Mouse (Mus musculus): ENCODE data around the gene Tcp11l1. TPM values are rescaled to one million over a fixed set of nuclear protein-coding genes. Genes with fewer than 3 reads are reported as not detected.

The Tcp11l1 gene
- polyA plus RNA-seq, 3 experiments from 2014 or later, result 0.13 to 0.82 TPM; not detected in 1

Other genes starting within 250 kb of the Tcp11l1 start
- 10 to 100 TPM; 11.2 to 16.3 (median 12.5) TPM for gene Hipk3, start 217.7 kb downstream of the Tcp11l1 start, polyA plus RNA-seq (2017; shearing (Covaris generic))
- 10 to 100 TPM; 64.5 to 85.7 (median 78.2) TPM for gene Cstf3, start 121.6 kb downstream of the Tcp11l1 start, polyA plus RNA-seq (2017; shearing (Covaris generic))
- gene Pin1rt1, start 4.2 kb upstream of the Tcp11l1 start, polyA plus RNA-seq (2017; shearing (Covaris generic)), result not detected
- gene Depdc7, start 30.7 kb upstream of the Tcp11l1 start, polyA plus RNA-seq (2017; shearing (Covaris generic)), result not detected
- gene Qser1, start 104.6 kb upstream of the Tcp11l1 start, polyA plus RNA-seq (2017; shearing (Covaris generic)), result 1 to 10 TPM in 2 of 3 experiments, not detected in 1; 1.5 to 1.8 TPM
- 1 to 10 TPM in 1 of 3 experiments, under 1 TPM in 2; 0.18 to 1.6 (median 0.46) TPM for gene Prrg4, start 137.7 kb upstream of the Tcp11l1 start, polyA plus RNA-seq (2017; shearing (Covaris generic))
- gene Ccdc73, start 155.6 kb upstream of the Tcp11l1 start, polyA plus RNA-seq (2017; shearing (Covaris generic)), result 1 to 10 TPM; 2.8 to 7.2 (median 3.0) TPM